Mouse (Mus musculus): ENCODE data around the gene Lrrc57. TPM values are rescaled to one million over a fixed set of nuclear protein-coding genes. Genes with fewer than 3 reads are reported as not detected.

The Lrrc57 gene
- total RNA-seq (2014; rRNA removed) (26.2 and 39.5 TPM in 2 replicates), polyA plus RNA-seq (2015; fragmentation: Nextera tagmentation; extraction: Ambion mirVana) (26.6 and 28.4 TPM in 2 replicates)

DNA sequence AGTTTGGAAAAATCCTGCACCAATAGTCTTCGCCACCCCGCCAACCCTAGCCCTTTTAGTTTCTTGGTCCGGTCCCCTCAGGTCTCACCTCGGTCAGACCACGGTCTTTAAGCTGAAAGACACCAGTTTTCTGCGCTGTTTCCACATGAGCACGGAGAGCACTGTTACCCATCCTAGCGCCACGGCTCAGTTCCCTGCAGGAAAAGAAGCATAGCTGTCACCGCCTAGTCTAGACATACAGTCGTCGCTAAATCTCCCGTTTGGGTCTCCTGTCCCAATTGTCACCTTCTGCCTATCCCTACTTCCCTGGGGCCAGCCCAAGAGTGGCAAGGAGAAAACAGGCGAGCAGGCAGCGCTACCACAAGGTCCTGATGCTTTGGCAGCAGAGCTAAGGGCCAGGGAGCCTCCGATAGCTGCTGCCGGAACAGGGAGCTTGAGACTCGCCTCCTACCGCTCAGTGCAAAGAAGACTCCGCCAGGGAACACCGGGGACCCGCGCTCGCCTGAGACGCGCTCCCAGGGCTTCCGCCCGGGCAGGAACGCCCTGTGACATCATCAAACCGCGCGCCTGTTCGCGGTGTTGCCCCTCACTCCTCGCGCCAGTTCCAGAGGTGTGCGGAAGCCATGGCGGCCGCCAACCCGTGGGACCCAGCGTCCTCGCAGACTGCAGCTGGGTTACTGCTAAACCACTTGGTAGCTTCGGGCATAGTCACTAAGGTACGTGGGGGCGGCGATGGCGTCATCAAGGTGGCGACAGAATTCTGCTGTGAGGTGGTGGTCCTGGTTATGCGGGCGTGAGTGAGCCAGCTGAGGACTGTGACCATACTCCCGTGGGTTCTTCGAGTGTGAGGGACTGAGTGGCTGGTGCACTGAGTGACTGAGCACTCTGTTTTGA lies at the start of gene Lrrc57, which contains the start of gene Haus2:
Gene Lrrc57, minus strand, starts transcription at position 691 of the 894 bp plus-strand sequence.
Gene Haus2, plus strand, starts transcription at position 554 of the 894 bp plus-strand sequence.
- Histone ChIP-seq H3K9ac (replicated peaks; ENCODE audit: low read length) (peak within 1 kb of the TSS; percentile 74), H3K9me3 (ENCODE audit: low read length) (no peaks in the 10 kb centered on the region), H3K36me3 (ENCODE audit: insufficient read depth, low read length) (0 out of 2 replicates have a peak, but pooled peaks cover 3% of the 10 kb centered on the region), H3K4me3 (ENCODE audit: low read length) (peak within 1 kb of the TSS; percentile 84), H3K27me3 (ENCODE audit: insufficient read depth, low read length) (no peaks in the 10 kb centered on the region), H3K4me2 (ENCODE audit: low read depth, low read length) (peak within 1 kb of the TSS; percentile 91), H3K27ac (peak within 1 kb of the TSS; percentile 89), H3K4me1 (ENCODE audit: insufficient read depth, low read length) (peaks cover 14% of the 10 kb centered on the region)
- WGBS: under 1% methylated on average over 52 of the region's 52 CpGs
- DNase-seq (ENCODE audit: low spot score) (peak; percentile 94), ATAC-seq (peak; percentile 98)
- peak; percentile 49; the same call in 1 of the 2 replicates for TF ChIP-seq CTCF (IDR thresholded peaks at IDR 0.05; ENCODE audit: low read depth)

DNA sequence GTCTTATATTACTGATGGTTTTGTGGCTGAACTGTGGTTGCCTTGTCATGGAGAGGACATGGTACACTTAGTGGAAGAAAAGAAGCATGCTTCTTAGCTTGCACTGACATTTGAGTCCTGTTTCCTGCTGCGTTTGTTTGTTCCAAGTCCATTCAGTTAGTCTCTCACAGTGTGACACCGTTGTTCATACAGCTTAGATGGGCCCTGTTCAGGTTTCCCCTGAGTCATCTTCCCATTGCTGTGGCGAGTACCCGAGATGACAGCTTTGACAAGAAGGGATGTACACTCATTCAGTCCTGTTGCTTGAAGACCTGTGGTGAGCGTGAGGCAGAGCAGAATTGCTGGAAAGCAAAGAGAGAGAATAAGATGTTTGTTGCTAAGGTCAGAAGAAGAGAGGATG lies 49.2 kb upstream of the Lrrc57 start:
- H3K36me3 ChIP-seq (ENCODE audit: insufficient read depth, low read length): no peaks in the 10 kb centered on the region
- ATAC-seq (peak; percentile 45; the same call in 1 of the 2 replicates), DNase-seq (ENCODE audit: low spot score) (peak; percentile 37)
- H3K27me3 ChIP-seq (ENCODE audit: insufficient read depth, low read length): no peaks in the 10 kb centered on the region
- no peaks in the 10 kb centered on the region for H3K9me3 ChIP-seq (ENCODE audit: low read length)
- 46% methylated on average over 5 of the region's 5 CpGs for whole genome bisulfite sequencing
- H3K4me2 ChIP-seq (ENCODE audit: low read depth, low read length): no peak overlapping the region
- H3K4me1 ChIP-seq (ENCODE audit: insufficient read depth, low read length): no peaks in the 10 kb centered on the region
- H3K4me3 ChIP-seq (ENCODE audit: low read length): no peak overlapping the region
- TF ChIP-seq CTCF (IDR thresholded peaks at IDR 0.05; ENCODE audit: low read depth): no peak
- H3K9ac ChIP-seq (replicated peaks; ENCODE audit: low read length): no peak overlapping the region
- H3K27ac ChIP-seq: no peak overlapping the region

- H3K9me3 ChIP-seq (ENCODE audit: low read length): no peaks in the 10 kb centered on the region
- no peak overlapping the region for H3K9ac ChIP-seq (replicated peaks; ENCODE audit: low read length)
- no peak overlapping the region for H3K4me3 ChIP-seq (ENCODE audit: low read length)
- 0 out of 2 replicates have a peak, but pooled peaks cover 4% of the 10 kb centered on the region for H3K4me1 ChIP-seq (ENCODE audit: insufficient read depth, low read length)
- H3K27ac ChIP-seq: no peak overlapping the region
- ATAC-seq (no peak), DNase-seq (ENCODE audit: low spot score) (no peak)
- 96% methylated on average over 2 of the region's 2 CpGs for WGBS
- H3K27me3 ChIP-seq (ENCODE audit: insufficient read depth, low read length): no peaks in the 10 kb centered on the region
- no peaks in the 10 kb centered on the region for H3K36me3 ChIP-seq (ENCODE audit: insufficient read depth, low read length)
- H3K4me2 ChIP-seq (ENCODE audit: low read depth, low read length): no peak overlapping the region
- TF ChIP-seq CTCF (IDR thresholded peaks at IDR 0.05; ENCODE audit: low read depth): no peak
These were observed 47.4 kb upstream of the Lrrc57 start for GRCm38 (mm10) chr2:120656711-120657110.

GRCm38 (mm10) chr2:120655905-120656304 lies 46.6 kb upstream of the Lrrc57 start:
- ATAC-seq (no peak), DNase-seq (ENCODE audit: low spot score) (no peak)
- Histone ChIP-seq H3K4me3 (ENCODE audit: low read length) (no peak overlapping the region), H3K9me3 (ENCODE audit: low read length) (no peaks in the 10 kb centered on the region), H3K27ac (no peak overlapping the region), H3K36me3 (ENCODE audit: insufficient read depth, low read length) (no peaks in the 10 kb centered on the region), H3K9ac (replicated peaks; ENCODE audit: low read length) (no peak overlapping the region), H3K4me1 (ENCODE audit: insufficient read depth, low read length) (0 out of 2 replicates have a peak, but pooled peaks cover 4% of the 10 kb centered on the region), H3K27me3 (ENCODE audit: insufficient read depth, low read length) (no peaks in the 10 kb centered on the region), H3K4me2 (ENCODE audit: low read depth, low read length) (no peak overlapping the region)
- WGBS: 93% methylated on average over 5 of the region's 5 CpGs
- TF ChIP-seq CTCF (IDR thresholded peaks at IDR 0.05; ENCODE audit: low read depth): no peak

- H3K27ac ChIP-seq: no peak overlapping the region
- H3K4me1 ChIP-seq (ENCODE audit: insufficient read depth, low read length): 0 out of 2 replicates have a peak, but pooled peaks cover 4% of the 10 kb centered on the region
- H3K9me3 ChIP-seq (ENCODE audit: low read length): no peaks in the 10 kb centered on the region
- no peaks in the 10 kb centered on the region for H3K27me3 ChIP-seq (ENCODE audit: insufficient read depth, low read length)
- no peaks in the 10 kb centered on the region for H3K36me3 ChIP-seq (ENCODE audit: insufficient read depth, low read length)
- no peak overlapping the region for H3K4me2 ChIP-seq (ENCODE audit: low read depth, low read length)
- WGBS: 82% methylated on average over 2 of the region's 2 CpGs
- DNase-seq (ENCODE audit: low spot score): no peak
- H3K4me3 ChIP-seq (ENCODE audit: low read length): no peak overlapping the region
- ATAC-seq: no peak
- no peak overlapping the region for H3K9ac ChIP-seq (replicated peaks; ENCODE audit: low read length)
- no peak for TF ChIP-seq CTCF (IDR thresholded peaks at IDR 0.05; ENCODE audit: low read depth)
These were observed 45.4 kb upstream of the Lrrc57 start for GRCm38 (mm10) chr2:120654693-120655092.

DNA sequence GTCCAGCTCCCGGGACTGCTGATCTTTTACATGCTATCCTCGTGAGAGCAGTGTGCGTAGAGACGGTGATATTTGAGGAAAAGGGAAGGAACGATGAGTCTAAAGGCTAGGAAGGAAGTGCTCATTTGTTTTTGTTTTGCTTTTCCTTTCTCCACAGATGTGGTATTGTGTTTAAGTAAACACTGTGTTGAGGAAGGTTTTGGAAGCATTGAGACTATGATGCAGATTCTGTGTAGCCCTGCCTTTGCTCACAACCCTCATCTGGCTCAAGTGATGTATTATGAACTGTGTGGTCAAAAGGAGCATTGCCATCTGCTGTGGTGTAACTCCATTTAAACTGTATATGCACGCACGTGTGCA lies 43.6 kb upstream of the Lrrc57 start:
- Histone ChIP-seq H3K9me3 (ENCODE audit: low read length) (no peaks in the 10 kb centered on the region), H3K4me1 (ENCODE audit: insufficient read depth, low read length) (0 out of 2 replicates have a peak, but pooled peaks cover 4% of the 10 kb centered on the region), H3K27ac (peak overlapping the region; percentile 26; the same call in 1 of the 2 replicates), H3K9ac (replicated peaks; ENCODE audit: low read length) (no peak overlapping the region), H3K27me3 (ENCODE audit: insufficient read depth, low read length) (no peaks in the 10 kb centered on the region), H3K4me2 (ENCODE audit: low read depth, low read length) (no peak overlapping the region), H3K4me3 (ENCODE audit: low read length) (no peak overlapping the region), H3K36me3 (ENCODE audit: insufficient read depth, low read length) (no peaks in the 10 kb centered on the region)
- TF ChIP-seq CTCF (IDR thresholded peaks at IDR 0.05; ENCODE audit: low read depth): no peak
- DNase-seq (ENCODE audit: low spot score) (no peak), ATAC-seq (no peak)
- 78% methylated on average over 7 of the region's 7 CpGs for WGBS

All from hindbrain, postnatal 0 days (tissue).